Mouse (Mus musculus): ENCODE measurements around the gene Pla2g12a. TPM values are rescaled to one million over a fixed set of nuclear protein-coding genes. Genes with fewer than 3 reads are reported as not detected.

Pla2g12a gene
- total and polyA plus RNA-seq, 2 experiments from 2014 or later, result 22.1 to 55.4 TPM

DNA sequence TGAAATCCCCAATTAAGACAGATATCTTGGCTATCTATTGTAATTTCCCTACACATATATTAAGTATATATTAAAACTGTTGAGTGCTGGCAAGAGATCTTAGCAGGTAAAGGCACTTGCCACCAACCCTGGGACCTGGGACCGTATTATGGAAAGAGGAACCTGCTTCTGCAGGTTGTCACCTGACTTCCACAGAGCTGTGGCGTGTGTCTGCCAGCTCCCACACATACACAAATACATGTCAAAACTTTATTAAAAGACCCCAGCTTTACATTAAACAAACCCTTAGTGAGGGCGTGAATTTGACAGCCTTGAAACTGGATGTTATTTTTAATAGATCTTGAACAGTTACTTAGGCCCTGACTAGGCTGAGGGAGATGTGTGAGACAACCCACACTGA is 25.0 kb downstream of the Pla2g12a start:
- Histone ChIP-seq H3K27me3 (ENCODE audit: insufficient read depth, low read length) (no peaks in the 10 kb centered on the region), H3K9me3 (ENCODE audit: low read length) (no peaks in the 10 kb centered on the region), H3K36me3 (ENCODE audit: insufficient read depth, low read length) (no peaks in the 10 kb centered on the region; the same call in 1 of the 2 replicates), H3K4me2 (ENCODE audit: low read depth, low read length, poor library complexity, severe bottlenecking) (no peak overlapping the region), H3K27ac (ENCODE audit: low read depth, low read length) (no peak overlapping the region), H3K4me1 (ENCODE audit: insufficient read depth, low read length) (0 out of 2 replicates have a peak, but pooled peaks cover 4% of the 10 kb centered on the region), H3K4me3 (ENCODE audit: low read depth, low read length) (no peak overlapping the region), H3K9ac (replicated peaks; ENCODE audit: low read length, poor library complexity, severe bottlenecking) (no peak overlapping the region)
- ATAC-seq (ENCODE audit: low FRiP score) (no peak), DNase-seq (ENCODE audit: low spot score) (no peak)
- TF ChIP-seq CTCF (IDR thresholded peaks at IDR 0.05), result no peak
- 93% methylated on average over 3 of the region's 3 CpGs for WGBS

DNA sequence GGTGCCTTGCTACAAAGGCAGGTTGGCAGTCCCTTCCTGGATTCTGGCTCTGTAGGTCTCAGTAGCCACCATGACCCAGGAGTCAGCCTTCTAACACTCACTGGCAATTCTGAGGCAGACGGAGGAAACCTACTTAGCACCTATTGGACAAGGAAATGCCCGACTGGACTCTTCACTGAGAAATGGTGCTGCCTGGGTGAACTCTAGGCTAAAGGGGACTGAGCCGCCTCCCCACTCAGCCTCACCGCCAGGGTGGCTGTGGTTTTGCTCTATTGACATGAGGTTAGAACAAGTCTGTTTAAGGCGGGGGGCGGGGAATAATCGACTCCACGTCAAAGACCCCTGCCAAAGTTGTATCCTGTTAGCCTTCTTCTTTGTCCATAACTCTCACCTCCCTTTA is 25.5 kb downstream of the Pla2g12a start:
- ATAC-seq (ENCODE audit: low FRiP score) (no peak), DNase-seq (ENCODE audit: low spot score) (no peak)
- 89% methylated on average over 8 of the region's 8 CpGs for WGBS
- no peaks in the 10 kb centered on the region; the same call in 1 of the 2 replicates for H3K36me3 ChIP-seq (ENCODE audit: insufficient read depth, low read length)
- no peaks in the 10 kb centered on the region for H3K27me3 ChIP-seq (ENCODE audit: insufficient read depth, low read length)
- H3K9ac ChIP-seq (replicated peaks; ENCODE audit: low read length, poor library complexity, severe bottlenecking), result no peak overlapping the region
- no peak for TF ChIP-seq CTCF (IDR thresholded peaks at IDR 0.05)
- H3K4me1 ChIP-seq (ENCODE audit: insufficient read depth, low read length), result 0 out of 2 replicates have a peak, but pooled peaks cover 4% of the 10 kb centered on the region
- no peaks in the 10 kb centered on the region for H3K9me3 ChIP-seq (ENCODE audit: low read length)
- H3K4me2 ChIP-seq (ENCODE audit: low read depth, low read length, poor library complexity, severe bottlenecking), result no peak overlapping the region
- no peak overlapping the region for H3K27ac ChIP-seq (ENCODE audit: low read depth, low read length)
- H3K4me3 ChIP-seq (ENCODE audit: low read depth, low read length), result no peak overlapping the region

- Histone ChIP-seq H3K27me3 (ENCODE audit: insufficient read depth, low read length) (no peaks in the 10 kb centered on the region), H3K27ac (ENCODE audit: low read depth, low read length) (no peak overlapping the region), H3K9ac (replicated peaks; ENCODE audit: low read length, poor library complexity, severe bottlenecking) (no peak overlapping the region), H3K4me2 (ENCODE audit: low read depth, low read length, poor library complexity, severe bottlenecking) (no peak overlapping the region), H3K4me1 (ENCODE audit: insufficient read depth, low read length) (0 out of 2 replicates have a peak, but pooled peaks cover 4% of the 10 kb centered on the region), H3K9me3 (ENCODE audit: low read length) (no peaks in the 10 kb centered on the region), H3K36me3 (ENCODE audit: insufficient read depth, low read length) (no peaks in the 10 kb centered on the region; the same call in 1 of the 2 replicates), H3K4me3 (ENCODE audit: low read depth, low read length) (no peak overlapping the region)
- no peak for TF ChIP-seq CTCF (IDR thresholded peaks at IDR 0.05)
- no peak for ATAC-seq (ENCODE audit: low FRiP score)
- WGBS, result 89% methylated on average over 7 of the region's 7 CpGs
- DNase-seq (ENCODE audit: low spot score), result no peak
These were observed 26.2 kb downstream of the Pla2g12a start for GRCm38 (mm10) chr3:129904381-129905132.

GRCm38 (mm10) chr3:129912025-129912424 is 33.6 kb downstream of the Pla2g12a start:
- Histone ChIP-seq H3K9ac (replicated peaks; ENCODE audit: low read length, poor library complexity, severe bottlenecking) (no peak overlapping the region), H3K4me1 (ENCODE audit: insufficient read depth, low read length) (no peaks in the 10 kb centered on the region), H3K36me3 (ENCODE audit: insufficient read depth, low read length) (no peaks in the 10 kb centered on the region; the same call in 1 of the 2 replicates), H3K27ac (ENCODE audit: low read depth, low read length) (no peak overlapping the region), H3K4me2 (ENCODE audit: low read depth, low read length, poor library complexity, severe bottlenecking) (no peak overlapping the region), H3K9me3 (ENCODE audit: low read length) (no peaks in the 10 kb centered on the region), H3K4me3 (ENCODE audit: low read depth, low read length) (no peak overlapping the region), H3K27me3 (ENCODE audit: insufficient read depth, low read length) (no peaks in the 10 kb centered on the region)
- no peak for TF ChIP-seq CTCF (IDR thresholded peaks at IDR 0.05)
- ATAC-seq (ENCODE audit: low FRiP score), result no peak
- no peak for DNase-seq (ENCODE audit: low spot score)
- WGBS, result 94% methylated on average over 14 of the region's 14 CpGs

DNA sequence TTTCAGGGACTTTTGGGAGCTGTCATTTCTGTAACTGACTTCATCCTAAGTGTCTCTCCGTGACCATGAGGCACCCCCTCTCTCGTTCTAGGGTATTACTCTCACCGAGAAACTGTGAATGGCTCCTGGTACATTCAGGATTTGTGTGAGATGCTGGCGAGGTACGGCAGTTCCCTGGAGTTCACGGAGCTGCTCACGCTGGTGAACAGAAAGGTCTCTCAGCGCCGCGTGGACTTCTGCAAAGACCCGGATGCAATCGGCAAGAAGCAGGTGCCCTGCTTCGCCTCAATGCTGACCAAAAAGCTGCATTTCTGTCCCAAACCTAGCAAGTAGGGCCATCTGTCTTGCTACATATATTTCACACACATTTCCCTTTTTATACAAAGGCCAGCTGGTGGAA is 34.8 kb downstream of the Pla2g12a start:
- no peak overlapping the region for H3K4me3 ChIP-seq (ENCODE audit: low read depth, low read length)
- TF ChIP-seq CTCF (IDR thresholded peaks at IDR 0.05), result no peak
- ATAC-seq (ENCODE audit: low FRiP score) (no peak), DNase-seq (ENCODE audit: low spot score) (no peak)
- H3K27me3 ChIP-seq (ENCODE audit: insufficient read depth, low read length), result no peaks in the 10 kb centered on the region
- no peaks in the 10 kb centered on the region for H3K9me3 ChIP-seq (ENCODE audit: low read length)
- H3K4me2 ChIP-seq (ENCODE audit: low read depth, low read length, poor library complexity, severe bottlenecking), result no peak overlapping the region
- no peak overlapping the region for H3K27ac ChIP-seq (ENCODE audit: low read depth, low read length)
- no peaks in the 10 kb centered on the region; the same call in 1 of the 2 replicates for H3K36me3 ChIP-seq (ENCODE audit: insufficient read depth, low read length)
- H3K4me1 ChIP-seq (ENCODE audit: insufficient read depth, low read length), result no peaks in the 10 kb centered on the region
- WGBS, result 91% methylated on average over 13 of the region's 13 CpGs
- H3K9ac ChIP-seq (replicated peaks; ENCODE audit: low read length, poor library complexity, severe bottlenecking), result no peak overlapping the region

DNA sequence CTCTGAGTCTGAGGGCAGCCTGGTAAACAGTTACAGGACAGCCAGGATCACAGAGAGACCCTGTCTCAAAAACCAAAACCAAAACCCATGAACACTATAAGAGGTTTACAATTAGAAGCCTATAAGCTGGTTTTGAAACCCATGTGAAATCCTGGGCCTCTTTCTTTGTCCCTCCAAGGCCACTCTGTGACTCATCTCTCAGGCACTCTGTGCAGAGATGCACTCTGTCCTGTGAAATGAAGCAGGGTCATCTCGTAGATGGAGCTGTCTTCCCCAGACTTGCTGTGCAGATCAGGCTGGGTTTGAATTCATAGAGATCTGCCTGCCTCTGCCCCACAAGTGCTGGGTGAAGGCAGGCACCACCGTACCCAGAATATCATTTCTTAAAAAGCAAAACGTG is 39.0 kb downstream of the Pla2g12a start:
- H3K4me2 ChIP-seq (ENCODE audit: low read depth, low read length, poor library complexity, severe bottlenecking), result no peak overlapping the region
- ATAC-seq (ENCODE audit: low FRiP score), result no peak
- no peak for TF ChIP-seq CTCF (IDR thresholded peaks at IDR 0.05)
- no peak overlapping the region for H3K27ac ChIP-seq (ENCODE audit: low read depth, low read length)
- no peaks in the 10 kb centered on the region for H3K27me3 ChIP-seq (ENCODE audit: insufficient read depth, low read length)
- no peak for DNase-seq (ENCODE audit: low spot score)
- H3K9me3 ChIP-seq (ENCODE audit: low read length), result no peaks in the 10 kb centered on the region
- no peak overlapping the region for H3K4me3 ChIP-seq (ENCODE audit: low read depth, low read length)
- H3K4me1 ChIP-seq (ENCODE audit: insufficient read depth, low read length), result no peaks in the 10 kb centered on the region
- H3K9ac ChIP-seq (replicated peaks; ENCODE audit: low read length, poor library complexity, severe bottlenecking), result no peak overlapping the region
- no peaks in the 10 kb centered on the region for H3K36me3 ChIP-seq (ENCODE audit: insufficient read depth, low read length)
- 82% methylated on average over 3 of the region's 3 CpGs for WGBS

Measured in midbrain, postnatal 0 days (tissue).